Mouse (Mus musculus) right cerebral cortex, adult 18-20 months (tissue): ENCODE measurements at regions not wholly inside any gene's neighbourhood (a gene's known extent, or its start where the extent isn't known, plus 50 kb on each side); places are given as distances from the start of the nearest gene placed in this dataset.

Experiments
- DNase-seq: peaks from one replicate; pipeline ENCODE4 v3.0.0; 2022; ENCODE audit warnings: mixed read lengths

DNA sequence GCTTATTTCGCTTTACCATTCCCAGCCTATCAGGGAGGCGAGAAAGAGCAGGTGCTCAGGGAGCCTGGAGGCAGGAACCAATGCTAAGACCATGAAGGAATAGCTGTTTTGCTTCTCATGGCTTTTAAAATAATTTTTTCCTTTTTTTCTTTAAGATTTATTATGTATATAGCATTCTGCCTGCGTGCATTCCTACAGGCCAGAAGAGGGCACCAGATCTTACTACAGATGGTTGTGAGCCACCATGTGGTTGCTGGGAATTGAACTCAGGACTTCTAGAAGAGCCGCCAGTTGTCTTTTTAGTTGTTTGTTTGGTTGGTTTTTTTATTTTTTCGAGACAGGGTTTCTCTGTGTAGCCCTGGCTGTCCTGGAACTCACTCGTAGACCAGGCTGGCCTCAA lies 113.6 kb upstream of the Armc2 start:
- DNase-seq, result no peak

DNA sequence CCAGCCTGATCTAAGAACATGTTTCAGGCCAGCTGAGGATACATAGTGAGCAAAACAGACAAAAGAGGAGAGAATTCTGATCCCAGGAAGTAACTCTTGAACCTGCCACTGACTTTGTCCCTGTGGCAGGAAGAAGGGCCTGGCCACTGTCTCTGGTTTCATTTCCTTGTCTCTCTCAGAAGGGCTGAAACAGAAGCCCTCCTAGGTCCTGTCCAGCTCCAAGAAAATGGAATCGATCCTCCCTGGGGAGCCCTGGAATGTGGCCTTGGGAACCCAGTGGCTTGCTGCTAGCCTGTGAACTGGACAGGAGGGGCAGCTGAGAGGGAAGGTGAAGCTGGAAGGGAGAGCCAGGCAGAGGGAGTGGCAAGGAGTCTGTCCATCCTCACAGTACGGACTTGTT lies 113.1 kb upstream of the Armc2 start:
- no peak for DNase-seq

DNA sequence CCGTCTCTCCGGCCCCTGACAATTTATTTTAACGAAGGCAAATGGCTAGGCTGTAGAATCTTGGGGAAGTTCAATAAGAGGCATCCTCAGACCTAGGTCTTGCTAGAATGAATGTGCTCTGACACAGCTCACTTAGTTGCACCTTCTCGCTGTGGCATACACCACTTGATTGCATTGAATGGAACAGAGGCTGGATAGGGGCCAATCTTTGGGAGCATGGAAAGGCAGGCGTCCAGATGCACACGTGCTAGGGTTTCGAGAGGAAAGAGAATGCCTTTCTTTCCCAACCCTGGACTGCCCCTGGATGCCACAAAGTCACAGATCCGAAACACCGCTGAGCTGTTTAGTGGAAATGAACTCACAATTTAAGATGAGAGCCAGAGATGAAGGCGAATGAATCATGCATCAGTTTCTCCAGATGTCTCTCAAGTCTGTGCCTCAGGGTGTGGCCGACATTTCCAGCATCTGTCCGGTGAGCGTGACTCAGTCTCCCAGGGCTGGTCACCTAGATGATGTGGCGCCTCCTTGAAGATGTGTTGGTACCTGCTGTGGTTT lies 109.7 kb upstream of the Armc2 start:
- DNase-seq, result no peak

DNA sequence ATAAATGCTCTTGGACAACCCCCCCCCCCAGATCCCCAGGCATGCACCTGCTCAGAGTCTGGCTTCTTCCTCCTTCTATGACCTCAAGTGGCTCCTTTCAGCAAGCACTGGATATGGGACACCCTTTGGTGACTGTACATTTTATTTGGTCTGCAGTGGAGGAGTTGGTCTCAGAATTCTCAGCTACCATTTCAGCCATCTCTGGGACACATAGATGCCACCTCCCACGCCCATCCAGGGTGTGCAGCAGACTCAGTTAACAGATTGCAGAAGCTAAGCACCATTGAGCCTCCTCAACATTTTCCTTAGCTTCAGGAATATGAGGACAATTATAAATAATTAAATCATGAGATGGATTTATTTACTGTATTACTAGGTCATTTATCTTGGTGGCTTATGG lies 108.6 kb upstream of the Armc2 start:
- DNase-seq, result peak; percentile 46

DNA sequence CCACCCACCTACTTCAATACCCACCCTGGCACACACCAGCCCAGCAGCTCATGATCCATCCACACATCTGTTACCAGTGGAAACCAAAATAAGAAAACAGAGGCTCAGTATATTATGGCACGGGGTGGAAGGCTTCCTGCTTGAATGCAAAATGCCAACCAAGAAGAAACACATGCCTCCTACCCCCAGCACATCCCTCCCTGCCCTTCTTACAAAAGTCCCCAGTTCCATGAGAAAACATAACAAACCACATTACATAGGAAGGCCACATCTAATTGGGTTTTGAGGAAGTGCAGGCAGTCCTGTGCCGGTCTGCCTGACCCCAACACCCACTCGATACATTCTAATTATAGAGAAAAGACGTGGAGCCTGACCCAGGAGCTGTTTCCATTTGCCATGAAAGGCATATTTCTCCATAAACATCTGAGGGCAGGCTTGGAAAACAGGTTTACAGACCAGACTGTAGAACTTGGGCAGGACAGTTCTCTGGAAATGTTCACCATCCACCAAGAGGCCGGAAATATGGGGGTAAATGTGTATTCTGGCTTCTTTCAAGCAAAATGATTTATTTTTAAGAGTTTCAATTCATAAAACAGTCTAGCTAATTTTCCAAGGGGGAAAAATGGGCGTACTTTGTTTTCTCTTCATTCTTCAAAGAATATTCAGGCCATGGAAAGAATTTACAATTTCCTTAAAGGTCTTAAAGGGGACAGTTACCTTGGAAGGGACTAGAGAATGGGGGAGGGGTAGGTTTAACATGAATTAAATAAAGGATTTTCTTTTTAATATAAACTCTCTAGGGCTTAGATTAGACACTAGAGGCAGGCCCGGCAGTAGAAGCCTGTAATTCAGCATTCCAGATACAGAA lies 104.8 kb upstream of the Armc2 start:
- DNase-seq, result no peak

DNA sequence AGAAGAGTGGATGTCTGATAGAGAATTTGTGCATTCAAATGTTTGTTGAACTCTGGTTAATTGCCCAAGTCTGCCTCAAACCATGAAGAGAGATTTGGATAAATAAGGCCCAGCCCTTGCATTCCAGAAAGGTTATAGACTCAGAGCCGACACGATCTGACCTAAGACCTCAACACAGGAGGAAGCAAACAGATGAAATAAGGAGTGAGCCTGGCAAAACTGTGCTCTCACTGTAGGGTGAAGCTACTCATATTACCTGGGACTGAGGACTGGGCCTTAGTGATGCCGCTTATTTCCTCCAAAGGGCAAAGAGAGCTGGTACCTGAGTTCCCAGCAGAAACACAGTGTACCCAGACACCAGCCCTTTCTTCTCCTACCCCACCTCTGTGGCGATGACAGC lies 103.7 kb upstream of the Armc2 start:
- no peak for DNase-seq

DNA sequence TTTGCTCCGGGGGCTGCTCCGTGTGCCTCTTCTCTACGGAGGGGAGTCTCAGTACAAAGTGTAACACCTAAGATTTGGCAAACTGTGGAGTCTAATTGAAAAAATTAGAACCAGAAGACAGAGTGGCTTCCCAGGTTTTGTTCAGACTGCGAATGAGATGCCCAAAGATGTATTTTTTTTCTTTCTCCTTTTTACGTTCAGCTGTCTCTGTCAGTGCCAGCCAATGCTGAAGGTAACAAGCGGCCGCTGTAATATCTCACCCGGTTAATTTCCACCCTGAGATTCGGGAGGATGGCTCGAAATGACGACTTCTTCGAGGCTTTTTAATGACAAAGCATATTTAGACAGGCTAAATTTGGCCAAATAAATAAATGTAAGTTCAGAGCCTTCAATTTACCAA lies 101.1 kb upstream of the Armc2 start:
- no peak for DNase-seq

DNA sequence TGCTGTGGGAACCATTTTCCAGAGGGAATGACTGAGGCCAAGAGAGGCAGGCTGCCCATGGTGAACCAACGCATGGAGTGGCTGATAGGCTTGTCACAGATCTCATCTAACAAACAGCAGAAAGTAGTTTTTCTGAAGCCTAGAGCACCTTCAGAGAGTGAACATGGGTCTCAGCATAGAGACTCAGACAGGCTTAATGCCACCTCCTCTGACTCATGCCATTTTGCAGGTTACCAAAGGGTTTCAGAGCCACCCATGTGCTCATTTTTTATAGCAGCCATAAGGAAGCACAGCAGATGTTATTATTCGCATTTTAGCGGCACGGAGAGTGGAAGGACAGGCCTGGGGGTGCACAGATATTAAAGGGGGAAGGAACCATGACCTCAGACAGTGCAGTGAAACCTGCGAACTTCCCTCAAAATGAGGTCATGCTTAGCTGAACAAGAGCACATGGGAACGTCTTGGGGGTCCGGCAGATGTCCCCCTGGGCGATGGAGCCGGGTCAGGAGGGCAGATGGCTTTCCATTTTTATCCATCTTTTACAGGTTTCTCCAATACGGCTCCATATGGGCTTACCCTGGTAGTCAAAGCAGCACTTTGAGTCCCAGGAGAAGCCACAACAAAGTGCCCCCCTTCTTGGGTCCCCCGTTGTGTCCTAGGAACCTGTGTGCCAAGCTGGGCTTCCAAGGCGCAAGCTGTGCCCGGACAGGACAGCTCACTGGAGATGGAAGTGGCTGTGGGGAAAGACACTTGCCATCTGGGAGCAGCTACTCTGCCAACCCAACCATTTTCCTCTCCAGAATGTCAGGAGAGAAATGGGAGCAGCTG lies 100.3 kb upstream of the Armc2 start:
- DNase-seq, result no peak

DNA sequence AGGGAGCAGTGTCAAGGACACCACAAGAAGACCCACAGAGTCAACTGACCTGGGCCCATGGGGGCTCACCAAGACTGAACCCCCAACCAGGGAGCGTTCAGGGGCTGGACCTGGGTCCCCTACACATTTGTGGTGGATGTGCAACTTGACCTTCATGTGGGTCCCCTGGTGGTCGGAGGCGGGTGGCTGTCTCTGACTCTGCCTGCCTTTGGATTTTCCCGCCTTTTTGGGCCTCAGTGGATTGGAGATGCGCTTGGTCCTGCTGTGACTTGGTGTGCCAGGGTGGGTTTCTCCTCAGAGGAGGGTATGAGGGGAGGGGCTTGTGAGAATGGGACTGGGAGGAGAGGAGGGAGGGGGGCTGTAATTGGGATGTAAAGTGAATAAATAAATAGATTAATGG lies 99.3 kb upstream of the Armc2 start:
- no peak for DNase-seq

DNA sequence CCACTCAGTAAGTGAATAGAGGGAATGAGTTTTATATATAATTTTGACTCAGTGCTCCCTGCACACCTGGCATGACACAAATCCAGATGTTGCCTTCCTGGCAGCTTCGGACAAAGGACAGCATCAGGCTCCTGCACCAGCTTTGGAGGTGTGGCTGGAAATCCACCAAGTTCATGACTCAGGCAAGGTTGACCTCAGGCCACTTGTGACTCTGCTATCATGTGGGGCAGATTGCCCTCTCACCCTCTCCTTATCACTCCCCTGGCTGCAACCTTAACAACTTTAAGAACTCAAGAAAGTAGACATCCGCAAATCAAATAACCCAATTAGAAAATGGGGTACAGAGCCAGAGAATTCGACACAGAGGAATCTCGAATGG lies 97.7 kb upstream of the Armc2 start:
- no peak for DNase-seq

DNA sequence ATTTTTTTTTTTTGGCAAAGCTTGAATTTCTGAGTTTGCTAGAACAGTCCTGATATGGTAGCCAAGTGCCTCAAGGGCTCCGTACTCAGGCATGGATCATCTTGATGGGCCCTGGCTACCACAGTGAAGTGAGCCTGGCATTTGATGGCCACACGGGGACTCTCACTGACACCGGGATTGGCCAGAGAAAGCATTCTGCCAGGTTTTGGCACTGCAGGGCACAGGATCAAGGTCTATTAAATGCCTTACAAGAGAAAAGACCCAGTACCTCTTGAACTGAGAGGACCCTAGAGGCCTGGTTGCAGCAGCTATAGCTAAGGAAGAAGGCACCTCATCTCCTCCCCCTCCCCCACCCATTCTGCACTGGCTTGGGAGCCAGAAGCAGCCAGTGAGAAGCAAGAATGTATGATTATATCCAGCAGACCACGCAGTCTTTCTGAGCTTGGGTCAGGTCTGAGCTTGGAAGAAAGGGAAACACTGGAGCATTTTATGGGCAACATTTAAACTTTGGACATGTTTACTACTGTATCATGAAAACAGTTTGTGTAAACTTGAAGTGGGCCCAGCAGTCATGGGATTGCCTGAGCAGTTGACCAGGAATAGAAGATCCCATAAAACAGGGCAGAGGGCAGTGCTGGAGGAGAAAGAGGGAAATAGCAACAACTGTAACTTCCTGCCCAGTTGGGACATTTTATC lies 97.1 kb upstream of the Armc2 start:
- no peak for DNase-seq

DNA sequence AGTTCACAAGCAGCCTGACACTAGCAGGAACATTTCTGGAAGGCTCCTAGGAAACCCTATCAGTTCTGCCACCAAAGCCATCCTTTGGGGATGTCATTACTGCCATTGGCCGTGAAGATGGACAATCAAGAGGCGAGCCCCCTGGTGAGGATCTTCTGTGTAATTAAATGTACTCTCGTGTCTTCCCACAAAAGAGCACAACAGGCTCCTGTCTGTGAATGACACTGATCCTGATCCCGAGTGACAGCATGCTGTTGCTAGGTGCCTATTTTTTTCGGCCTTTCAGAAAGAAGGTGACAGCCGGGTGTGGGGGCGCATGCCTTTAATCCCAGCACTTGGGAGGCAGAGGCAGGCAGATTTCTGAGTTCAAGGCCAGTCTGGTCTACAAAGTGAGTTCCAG lies 92.5 kb upstream of the Armc2 start:
- no peak for DNase-seq

DNA sequence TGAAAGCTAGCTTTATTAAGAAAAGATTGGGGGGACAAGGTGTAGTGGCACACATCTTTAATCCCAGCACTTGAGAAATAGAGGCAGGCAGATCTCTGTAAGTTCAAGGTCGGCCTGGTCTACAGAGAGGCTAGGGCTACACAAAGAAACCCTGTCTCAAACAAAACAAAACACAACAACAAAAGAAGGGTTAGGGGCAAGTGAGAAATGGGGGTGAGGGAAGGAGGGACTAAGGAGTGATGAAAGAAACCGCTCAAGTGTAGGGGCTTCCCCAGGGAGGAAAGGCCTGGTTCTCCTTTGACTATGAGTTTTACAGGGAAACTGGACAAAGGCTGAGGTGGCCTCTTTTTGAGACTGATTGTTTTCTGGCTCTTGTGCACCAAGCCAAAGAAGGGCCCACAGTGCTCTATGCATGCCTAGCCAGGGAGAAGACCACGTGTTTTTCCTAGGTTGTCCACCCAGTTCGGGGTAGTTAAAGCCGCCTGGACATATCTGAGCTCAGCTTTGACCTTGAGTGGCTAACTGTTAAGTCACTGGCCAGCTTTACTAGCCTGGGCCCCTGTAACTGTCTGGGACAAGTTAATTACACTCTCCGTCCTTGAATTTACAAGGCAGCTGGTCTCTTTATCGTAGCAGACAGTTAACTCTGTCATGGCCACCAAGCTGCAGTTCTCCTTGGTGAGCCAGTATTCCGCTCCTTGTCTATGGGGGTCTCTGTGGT lies 90.2 kb upstream of the Armc2 start:
- no peak for DNase-seq

DNA sequence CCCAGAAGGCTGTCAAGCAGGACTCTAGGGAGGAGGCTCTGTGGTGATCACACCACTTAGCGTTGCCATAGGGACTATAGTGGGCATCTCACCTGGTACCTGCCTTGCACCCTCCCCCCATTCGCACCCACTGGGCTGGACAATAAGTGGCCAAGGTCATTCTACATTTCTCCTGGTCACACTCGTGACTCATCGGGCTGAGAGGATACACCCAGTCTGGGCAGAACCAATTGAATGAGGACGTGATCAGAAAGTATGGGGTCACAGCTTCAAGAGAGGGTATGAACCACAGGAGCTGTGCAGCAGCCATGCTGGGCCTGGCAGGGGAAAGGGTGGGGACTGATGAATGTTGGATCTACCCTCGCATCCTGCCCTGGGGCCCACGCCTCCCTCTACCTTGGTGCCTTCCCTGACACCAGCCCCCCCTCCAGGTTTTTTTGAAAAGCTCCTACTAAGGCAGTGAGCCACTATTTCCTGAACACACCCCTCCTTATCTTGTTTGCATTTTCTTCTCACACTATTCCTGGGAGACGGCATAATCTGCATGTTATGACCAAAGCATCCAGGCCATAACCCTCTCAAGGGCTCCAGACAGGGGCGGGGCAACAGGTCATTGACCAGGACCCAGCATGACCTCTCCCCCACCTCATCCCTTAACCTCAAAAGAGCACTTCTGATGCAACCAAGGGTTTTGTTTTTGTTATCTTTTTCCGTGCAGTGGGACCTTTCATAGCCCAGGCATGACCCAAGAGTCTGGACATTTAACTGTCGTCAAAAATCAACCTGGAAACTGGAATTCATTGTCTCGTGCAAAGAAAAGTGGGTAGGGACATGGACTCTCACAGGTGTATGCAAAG lies 89.4 kb upstream of the Armc2 start:
- DNase-seq, result no peak

DNA sequence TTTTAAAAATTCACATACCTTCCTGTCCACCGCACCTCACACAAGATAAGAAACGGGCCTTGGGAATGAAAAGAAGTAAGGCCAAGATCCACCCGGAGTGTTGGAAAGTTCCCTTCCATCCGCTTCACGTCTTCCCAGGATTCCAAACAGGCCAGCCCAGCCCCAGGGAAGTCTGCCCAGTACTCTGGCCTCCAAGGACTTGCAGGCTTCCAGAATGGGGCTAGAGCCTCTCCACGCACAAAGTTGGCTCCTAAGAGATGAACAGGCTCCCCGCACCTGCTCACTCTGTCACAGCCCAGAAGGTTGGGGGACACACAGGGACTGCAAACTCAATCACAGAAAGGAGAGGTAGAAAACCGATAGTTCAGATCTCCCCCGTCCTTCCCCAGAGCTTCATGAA lies 88.4 kb upstream of the Armc2 start:
- no peak for DNase-seq

DNA sequence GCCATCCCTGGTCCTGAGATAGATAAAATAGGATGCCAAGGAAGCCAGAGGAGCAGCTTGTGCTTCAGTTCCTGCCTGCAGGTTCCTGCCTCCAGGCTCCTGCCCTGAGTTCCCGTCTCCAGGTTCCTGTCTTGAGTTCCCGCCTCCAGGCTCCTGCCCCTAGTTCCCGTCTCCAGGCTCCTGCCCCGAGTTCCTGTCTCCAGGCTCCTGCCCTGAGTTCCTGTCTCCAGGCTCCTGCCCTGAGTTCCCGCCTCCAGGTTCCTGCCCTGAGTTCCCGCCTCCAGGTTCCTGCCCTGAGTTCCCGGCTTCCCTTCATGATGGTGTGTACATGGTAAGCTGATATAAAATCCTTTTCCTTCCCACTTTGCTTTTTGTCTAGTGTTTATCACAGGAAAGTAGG lies 86.8 kb upstream of the Armc2 start:
- DNase-seq, result no peak

DNA sequence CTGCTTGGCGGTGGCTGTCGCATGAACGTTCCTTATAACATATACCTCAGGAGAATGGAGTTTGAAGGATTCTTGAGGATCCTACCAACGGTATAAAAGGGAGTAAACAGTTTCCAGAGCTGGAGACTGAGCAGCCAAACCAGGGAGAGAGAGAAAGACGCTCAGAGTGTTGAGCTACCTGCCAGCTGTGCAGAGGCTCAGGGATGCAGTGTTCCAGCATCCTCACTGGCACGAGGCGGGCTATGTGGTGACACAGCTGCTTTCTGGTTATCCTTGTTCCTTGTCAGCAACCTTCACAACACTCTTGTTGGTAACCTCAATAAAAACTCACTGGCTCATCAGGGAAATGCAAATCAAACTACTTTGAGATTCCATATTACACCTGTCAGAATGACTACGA lies 84.1 kb upstream of the Armc2 start:
- DNase-seq, result no peak

DNA sequence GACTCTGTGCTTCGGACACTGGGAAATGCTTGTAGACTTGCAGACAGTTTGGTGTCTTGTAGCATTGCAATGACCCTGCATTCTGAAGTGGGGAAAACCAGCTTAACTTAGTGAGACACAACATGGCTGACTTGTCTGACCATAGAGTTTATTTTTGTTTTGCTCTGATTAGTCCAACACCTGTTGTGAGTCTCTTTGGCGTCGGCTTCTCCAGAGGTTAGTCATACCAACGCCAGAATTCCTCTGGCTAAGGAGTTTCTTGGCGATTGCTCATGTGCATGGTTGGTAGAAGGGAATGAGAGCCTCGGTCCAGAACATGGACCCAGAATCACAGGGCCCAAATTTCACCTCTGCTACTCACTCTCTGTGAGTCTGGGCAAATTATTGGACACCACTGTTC lies 82.9 kb upstream of the Armc2 start:
- DNase-seq, result no peak

DNA sequence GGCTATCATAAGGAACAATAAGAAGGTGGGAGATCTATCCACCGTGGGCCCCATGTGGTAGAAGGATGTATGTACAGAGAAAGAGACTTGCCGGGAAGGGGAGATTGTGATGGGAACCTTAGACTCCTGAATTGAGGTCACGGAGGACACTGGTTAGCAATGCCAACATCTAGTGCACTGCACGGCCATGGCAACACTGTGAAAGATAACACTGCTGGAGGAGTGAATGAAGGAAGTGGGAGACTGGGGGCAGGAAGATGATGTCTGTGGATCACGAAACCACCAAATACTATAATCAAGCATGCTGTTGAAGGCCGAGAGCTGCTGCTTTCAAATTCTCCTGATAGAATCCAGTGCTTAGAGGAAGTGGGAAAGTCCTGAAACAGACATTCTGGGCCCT lies 78.7 kb upstream of the Armc2 start:
- no peak for DNase-seq

DNA sequence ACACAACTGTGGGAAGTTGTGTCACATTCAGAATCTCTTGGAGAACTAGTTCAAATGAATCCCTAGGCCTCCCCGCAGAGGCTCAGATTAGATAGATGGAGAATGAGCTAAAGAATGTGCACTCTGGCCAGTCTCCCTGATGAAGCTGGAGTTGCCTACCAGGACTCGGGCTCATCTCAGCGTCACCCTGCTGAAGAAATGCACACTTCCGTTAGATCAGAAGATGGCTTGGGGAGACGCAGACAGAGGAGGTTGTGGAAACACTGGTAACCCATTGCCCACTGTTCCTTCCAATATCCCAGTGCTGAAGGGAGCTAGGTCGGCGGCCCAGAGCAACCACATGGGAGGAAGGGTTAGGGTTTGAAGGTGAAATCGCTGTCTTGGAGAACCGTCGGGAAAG lies 77.7 kb upstream of the Armc2 start:
- no peak for DNase-seq

DNA sequence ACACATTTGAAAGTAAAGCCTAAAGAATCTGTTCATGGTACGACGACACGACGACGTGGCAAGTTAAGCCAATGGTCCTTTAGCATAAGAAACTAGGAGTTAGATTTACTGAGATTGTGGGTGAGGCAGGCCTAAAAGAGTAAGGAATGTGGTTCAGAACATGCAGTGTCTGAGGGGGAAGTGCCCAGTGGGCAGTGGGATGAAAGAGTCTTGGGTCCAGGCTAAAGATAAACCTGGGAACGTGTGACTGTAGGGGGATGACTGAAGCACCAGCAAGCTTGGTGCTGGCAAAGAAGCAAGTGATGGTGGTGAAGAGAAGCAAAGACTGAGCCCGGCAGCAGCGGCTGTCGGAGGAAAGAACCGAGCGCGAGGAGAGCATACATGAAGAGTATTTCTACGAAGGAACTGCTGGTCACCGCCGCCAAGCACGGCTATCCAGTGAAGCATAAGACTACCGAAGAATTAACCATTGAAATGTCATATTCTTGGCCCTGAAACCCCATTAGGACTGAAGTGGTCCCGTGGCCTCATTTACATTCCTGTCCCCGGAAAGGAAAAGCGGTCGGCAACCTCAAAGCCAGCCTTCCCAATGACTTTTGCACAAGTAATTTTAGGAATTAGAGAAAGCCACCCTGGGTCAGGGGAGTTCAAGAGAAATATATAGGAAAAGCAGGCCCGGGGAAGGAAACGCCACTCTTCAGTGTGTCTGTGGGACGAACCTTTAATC lies 76.2 kb upstream of the Armc2 start:
- DNase-seq, result no peak
